Mouse (Mus musculus): ENCODE measurements around the gene Rbm19. TPM values are rescaled to one million over a fixed set of nuclear protein-coding genes. Genes with fewer than 3 reads are reported as not detected.

Gene Rbm19
- polyA plus RNA-seq, 1 experiment from 2014 or later = 8.8 TPM

GRCm38 (mm10) chr5:120153140-120153539, 36.9 kb downstream of the Rbm19 start:
- WGBS (ENCODE audit: insufficient replicate concordance) = 85% methylated on average over 3 of the region's 3 CpGs
- Histone ChIP-seq H3K27me3 (ENCODE audit: control insufficient read depth, insufficient read depth, low read depth, low read length) (no peaks in the 10 kb centered on the region), H3K4me3 (ENCODE audit: low read depth, low read length) (no peak overlapping the region), H3K4me2 (ENCODE audit: low read depth, low read length) (no peak overlapping the region), H3K4me1 (ENCODE audit: control insufficient read depth, low read depth, low read length) (no peaks in the 10 kb centered on the region), H3K27ac (ENCODE audit: low read length) (no peak overlapping the region), H3K36me3 (ENCODE audit: control insufficient read depth, insufficient read depth) (no peaks in the 10 kb centered on the region), H3K9ac (ENCODE audit: low read depth, low read length) (no peak overlapping the region), H3K9me3 (replicated peaks; ENCODE audit: control insufficient read depth, low read length) (no peaks in the 10 kb centered on the region)
- ATAC-seq (ENCODE audit: low read depth) = no peak

GRCm38 (mm10) chr5:120155672-120156071, 39.4 kb downstream of the Rbm19 start:
- Histone ChIP-seq H3K9me3 (replicated peaks; ENCODE audit: control insufficient read depth, low read length) (no peaks in the 10 kb centered on the region), H3K9ac (ENCODE audit: low read depth, low read length) (no peak overlapping the region), H3K4me3 (ENCODE audit: low read depth, low read length) (no peak overlapping the region), H3K36me3 (ENCODE audit: control insufficient read depth, insufficient read depth) (no peaks in the 10 kb centered on the region), H3K4me2 (ENCODE audit: low read depth, low read length) (no peak overlapping the region), H3K4me1 (ENCODE audit: control insufficient read depth, low read depth, low read length) (peaks cover 3% of the 10 kb centered on the region), H3K27me3 (ENCODE audit: control insufficient read depth, insufficient read depth, low read depth, low read length) (no peaks in the 10 kb centered on the region), H3K27ac (ENCODE audit: low read length) (no peak overlapping the region)
- no peak for ATAC-seq (ENCODE audit: low read depth)
- 77% methylated on average over 10 of the region's 10 CpGs for WGBS (ENCODE audit: insufficient replicate concordance)

- ATAC-seq (ENCODE audit: low read depth) = peak; percentile 12; the same call in 1 of the 2 replicates
- Histone ChIP-seq H3K4me3 (ENCODE audit: low read depth, low read length) (no peak overlapping the region), H3K4me1 (ENCODE audit: control insufficient read depth, low read depth, low read length) (peaks cover 9% of the 10 kb centered on the region)
These were observed 40.1 kb downstream of the Rbm19 start for GRCm38 (mm10) chr5:120156166-120156909.

GRCm38 (mm10) chr5:120157115-120157514, 40.9 kb downstream of the Rbm19 start:
- no peak overlapping the region for H3K27ac ChIP-seq (ENCODE audit: low read length)
- 38% methylated on average over 3 of the region's 3 CpGs for WGBS (ENCODE audit: insufficient replicate concordance)
- peaks cover 10% of the 10 kb centered on the region for H3K4me1 ChIP-seq (ENCODE audit: control insufficient read depth, low read depth, low read length)

More at GRCm38 (mm10) chr5:120156166-120156909, 40.1 kb downstream of the Rbm19 start:
- Histone ChIP-seq H3K27me3 (ENCODE audit: control insufficient read depth, insufficient read depth, low read depth, low read length) (no peaks in the 10 kb centered on the region), H3K4me2 (ENCODE audit: low read depth, low read length) (no peak overlapping the region), H3K9ac (ENCODE audit: low read depth, low read length) (no peak overlapping the region), H3K9me3 (replicated peaks; ENCODE audit: control insufficient read depth, low read length) (no peaks in the 10 kb centered on the region), H3K27ac (ENCODE audit: low read length) (no peak overlapping the region), H3K36me3 (ENCODE audit: control insufficient read depth, insufficient read depth) (no peaks in the 10 kb centered on the region)
- 59% methylated on average over 21 of the region's 21 CpGs for WGBS (ENCODE audit: insufficient replicate concordance)

GRCm38 (mm10) chr5:120158476-120158875, 42.2 kb downstream of the Rbm19 start:
- H3K9ac ChIP-seq (ENCODE audit: low read depth, low read length) = no peak overlapping the region
- no peak for ATAC-seq (ENCODE audit: low read depth)
- H3K4me2 ChIP-seq (ENCODE audit: low read depth, low read length) = no peak overlapping the region
- H3K4me1 ChIP-seq (ENCODE audit: control insufficient read depth, low read depth, low read length) = peaks cover 10% of the 10 kb centered on the region
- no peaks in the 10 kb centered on the region for H3K36me3 ChIP-seq (ENCODE audit: control insufficient read depth, insufficient read depth)
- 67% methylated on average over 2 of the region's 2 CpGs for WGBS (ENCODE audit: insufficient replicate concordance)
- H3K27me3 ChIP-seq (ENCODE audit: control insufficient read depth, insufficient read depth, low read depth, low read length) = no peaks in the 10 kb centered on the region
- no peaks in the 10 kb centered on the region for H3K9me3 ChIP-seq (replicated peaks; ENCODE audit: control insufficient read depth, low read length)
- H3K4me3 ChIP-seq (ENCODE audit: low read depth, low read length) = no peak overlapping the region
- no peak overlapping the region for H3K27ac ChIP-seq (ENCODE audit: low read length)

More at GRCm38 (mm10) chr5:120157115-120157514, 40.9 kb downstream of the Rbm19 start:
- Histone ChIP-seq H3K9me3 (replicated peaks; ENCODE audit: control insufficient read depth, low read length) (no peaks in the 10 kb centered on the region), H3K27me3 (ENCODE audit: control insufficient read depth, insufficient read depth, low read depth, low read length) (no peaks in the 10 kb centered on the region), H3K36me3 (ENCODE audit: control insufficient read depth, insufficient read depth) (no peaks in the 10 kb centered on the region), H3K9ac (ENCODE audit: low read depth, low read length) (no peak overlapping the region), H3K4me2 (ENCODE audit: low read depth, low read length) (no peak overlapping the region), H3K4me3 (ENCODE audit: low read depth, low read length) (no peak overlapping the region)
- ATAC-seq (ENCODE audit: low read depth) = no peak

- Histone ChIP-seq H3K9ac (ENCODE audit: low read depth, low read length) (no peak overlapping the region), H3K4me3 (ENCODE audit: low read depth, low read length) (no peak overlapping the region), H3K4me2 (ENCODE audit: low read depth, low read length) (no peak overlapping the region), H3K27ac (ENCODE audit: low read length) (no peak overlapping the region), H3K36me3 (ENCODE audit: control insufficient read depth, insufficient read depth) (no peaks in the 10 kb centered on the region), H3K9me3 (replicated peaks; ENCODE audit: control insufficient read depth, low read length) (no peaks in the 10 kb centered on the region), H3K4me1 (ENCODE audit: control insufficient read depth, low read depth, low read length) (peaks cover 21% of the 10 kb centered on the region), H3K27me3 (ENCODE audit: control insufficient read depth, insufficient read depth, low read depth, low read length) (no peaks in the 10 kb centered on the region)
- 47% methylated on average over 8 of the region's 8 CpGs for WGBS (ENCODE audit: insufficient replicate concordance)
- peak; percentile 38; the same call in 1 of the 2 replicates for ATAC-seq (ENCODE audit: low read depth)
These were observed 44.8 kb downstream of the Rbm19 start for GRCm38 (mm10) chr5:120160923-120161658.

GRCm38 (mm10) chr5:120162689-120163088, 46.4 kb downstream of the Rbm19 start:
- 88% methylated on average over 10 of the region's 10 CpGs for WGBS (ENCODE audit: insufficient replicate concordance)
- H3K4me2 ChIP-seq (ENCODE audit: low read depth, low read length) = no peak overlapping the region
- no peak for ATAC-seq (ENCODE audit: low read depth)
- no peaks in the 10 kb centered on the region for H3K27me3 ChIP-seq (ENCODE audit: control insufficient read depth, insufficient read depth, low read depth, low read length)
- peaks cover 21% of the 10 kb centered on the region for H3K4me1 ChIP-seq (ENCODE audit: control insufficient read depth, low read depth, low read length)
- no peak overlapping the region for H3K27ac ChIP-seq (ENCODE audit: low read length)
- H3K9ac ChIP-seq (ENCODE audit: low read depth, low read length) = no peak overlapping the region
- no peaks in the 10 kb centered on the region for H3K36me3 ChIP-seq (ENCODE audit: control insufficient read depth, insufficient read depth)
- H3K4me3 ChIP-seq (ENCODE audit: low read depth, low read length) = no peak overlapping the region
- H3K9me3 ChIP-seq (replicated peaks; ENCODE audit: control insufficient read depth, low read length) = no peaks in the 10 kb centered on the region

- Histone ChIP-seq H3K27me3 (ENCODE audit: control insufficient read depth, insufficient read depth, low read depth, low read length) (no peaks in the 10 kb centered on the region), H3K4me3 (ENCODE audit: low read depth, low read length) (no peak overlapping the region), H3K9ac (ENCODE audit: low read depth, low read length) (no peak overlapping the region), H3K9me3 (replicated peaks; ENCODE audit: control insufficient read depth, low read length) (no peaks in the 10 kb centered on the region), H3K27ac (ENCODE audit: low read length) (no peak overlapping the region), H3K4me1 (ENCODE audit: control insufficient read depth, low read depth, low read length) (peaks cover 21% of the 10 kb centered on the region), H3K4me2 (ENCODE audit: low read depth, low read length) (no peak overlapping the region), H3K36me3 (ENCODE audit: control insufficient read depth, insufficient read depth) (no peaks in the 10 kb centered on the region)
- no peak for ATAC-seq (ENCODE audit: low read depth)
- 63% methylated on average over 6 of the region's 6 CpGs for WGBS (ENCODE audit: insufficient replicate concordance)
These were observed 47.2 kb downstream of the Rbm19 start for GRCm38 (mm10) chr5:120163428-120163827.

GRCm38 (mm10) chr5:120164450-120164849, 48.2 kb downstream of the Rbm19 start:
- 75% methylated on average over 11 of the region's 11 CpGs for WGBS (ENCODE audit: insufficient replicate concordance)
- Histone ChIP-seq H3K27ac (ENCODE audit: low read length) (no peak overlapping the region), H3K27me3 (ENCODE audit: control insufficient read depth, insufficient read depth, low read depth, low read length) (no peaks in the 10 kb centered on the region), H3K9ac (ENCODE audit: low read depth, low read length) (peak overlapping the region; percentile 7; the same call in 1 of the 2 replicates), H3K4me1 (ENCODE audit: control insufficient read depth, low read depth, low read length) (peaks cover 21% of the 10 kb centered on the region), H3K4me2 (ENCODE audit: low read depth, low read length) (no peak overlapping the region), H3K9me3 (replicated peaks; ENCODE audit: control insufficient read depth, low read length) (no peaks in the 10 kb centered on the region), H3K36me3 (ENCODE audit: control insufficient read depth, insufficient read depth) (no peaks in the 10 kb centered on the region), H3K4me3 (ENCODE audit: low read depth, low read length) (no peak overlapping the region)
- ATAC-seq (ENCODE audit: low read depth) = no peak

All from liver, embryonic 16.5 days (tissue).